Comparison of ENCODE assay signal across 9 mouse cellular contexts in the genomic region with DNA sequence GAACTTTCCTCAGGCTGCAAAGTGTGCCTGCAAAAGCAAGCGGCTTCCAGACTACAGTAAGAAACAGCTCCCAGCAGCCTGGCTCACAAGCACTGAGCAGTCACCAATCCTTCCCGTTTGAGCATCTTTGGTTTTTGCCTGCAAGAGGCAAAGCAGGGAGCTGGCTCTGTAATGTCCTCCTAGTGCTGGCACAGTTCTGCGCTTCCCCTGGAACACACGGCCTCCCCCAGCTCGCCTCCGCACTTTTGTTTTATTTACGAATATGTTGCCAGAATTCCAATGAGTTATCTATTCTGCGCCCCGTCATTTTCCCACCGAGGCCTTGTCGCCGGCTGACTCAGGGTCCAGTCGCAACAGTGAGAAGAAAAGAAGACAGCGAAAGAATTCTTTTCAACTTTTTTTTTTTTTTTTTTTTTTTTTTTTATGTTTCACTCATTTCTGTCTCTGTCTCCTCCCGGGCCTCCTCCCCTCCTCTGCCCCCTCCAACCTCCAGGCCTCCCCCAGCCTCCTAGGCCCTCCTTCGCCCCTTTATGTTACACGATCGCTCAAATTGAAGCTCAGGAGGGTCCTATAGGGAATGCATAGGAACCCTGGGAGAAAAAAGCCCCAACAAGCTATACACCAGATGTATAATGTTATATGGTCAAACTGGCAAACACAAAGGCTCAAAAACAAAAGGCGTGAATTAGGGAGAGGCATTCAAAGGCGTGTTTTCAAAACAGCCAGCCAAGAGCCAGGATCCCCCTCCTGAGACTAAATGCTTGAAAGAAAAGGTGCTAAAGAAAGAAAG. TPM values are rescaled to one million over a fixed set of nuclear protein-coding genes. Genes with fewer than 3 reads are reported as not detected.
DNase-seq lines count a peak whose midpoint lies in the region; ATAC-seq and TF ChIP-seq lines count a peak whose summit lies in the region.
"Had no signal": no experiment of that assay in that cellular context is flagged by ENCODE, and none has a peak within 500 bp of the region (broad histone marks: within the 10 kb centered on the region; RNA-seq: fewer than 3 reads in every experiment).

No protein-coding gene starts in this region.

- TF ChIP-seq POLR2A in kidney, adult 2 months (IDR thresholded peaks at IDR 0.05; ENCODE audit: low read depth, low read length), result no peak

- WGBS in kidney, adult 2 months, result 67% methylated on average over 20 of the region's 20 CpGs
- WGBS in forebrain, embryonic 15.5 days, result 6% methylated on average over 20 of the region's 20 CpGs
- 7% methylated on average over 20 of the region's 20 CpGs for WGBS in hindbrain, embryonic 13.5 days
- WGBS in midbrain, embryonic 10.5 days, result 5% methylated on average over 20 of the region's 20 CpGs

- H3K27ac ChIP-seq in kidney, adult 2 months (ENCODE audit: insufficient read depth, low read depth, low read length), result peak overlapping the region; percentile 48
- peak overlapping the region; percentile 63 for H3K27ac ChIP-seq in forebrain, embryonic 15.5 days (replicated peaks)
- H3K27ac ChIP-seq in hindbrain, embryonic 13.5 days, result peak overlapping the region; percentile 80
- H3K27ac ChIP-seq in midbrain, embryonic 10.5 days (replicated peaks), result peak overlapping the region; percentile 89

- H3K4me2 ChIP-seq in forebrain, embryonic 15.5 days (replicated peaks), result peak overlapping the region; percentile 22
- H3K4me2 ChIP-seq in hindbrain, embryonic 13.5 days, result peak overlapping the region; percentile 38

- TF ChIP-seq CTCF in kidney, adult 2 months (conservative IDR thresholded peaks at IDR 0.05; ENCODE audit: insufficient read depth, insufficient read length, low read depth, low read length), result no peak

- no peaks in the 10 kb centered on the region for H3K27me3 ChIP-seq in kidney, adult 2 months (replicated peaks; ENCODE audit: control insufficient read depth, insufficient read depth, low read length)
- H3K27me3 ChIP-seq in forebrain, embryonic 15.5 days, result peaks cover 57% of the 10 kb centered on the region
- 0 out of 2 replicates have a peak, but pooled peaks cover 3% of the 10 kb centered on the region for H3K27me3 ChIP-seq in hindbrain, embryonic 13.5 days
- H3K27me3 ChIP-seq in midbrain, embryonic 10.5 days (ENCODE audit: low read depth, poor library complexity, severe bottlenecking), result peaks cover 70% of the 10 kb centered on the region

- DNase-seq in kidney, adult 2 months, result peak; percentile 54
- no peak for DNase-seq in kidney, adult 18-20 months
- DNase-seq in left cerebral cortex, adult 8-10 months (ENCODE audit: low spot score in 2 of 2), result peak; percentile 3 to 21
- peak; percentile 71 for DNase-seq in midbrain, embryonic 10.5 days (ENCODE audit: low spot score)
- DNase-seq in telencephalon, adult 2 months (ENCODE audit: low read depth, low spot score), result peak; percentile 18
- DNase-seq in cerebellum, adult 11-12 months, result no peak

- no peaks in the 10 kb centered on the region for H3K36me3 ChIP-seq in kidney, adult 2 months (ENCODE audit: control insufficient read depth, insufficient read depth, low read length)
- no peaks in the 10 kb centered on the region for H3K36me3 ChIP-seq in forebrain, embryonic 15.5 days
- no peaks in the 10 kb centered on the region for H3K36me3 ChIP-seq in hindbrain, embryonic 13.5 days
- H3K36me3 ChIP-seq in midbrain, embryonic 10.5 days, result no peaks in the 10 kb centered on the region

- no peaks in the 10 kb centered on the region for H3K9me3 ChIP-seq in forebrain, embryonic 15.5 days
- no peaks in the 10 kb centered on the region for H3K9me3 ChIP-seq in hindbrain, embryonic 13.5 days
- no peaks in the 10 kb centered on the region for H3K9me3 ChIP-seq in midbrain, embryonic 10.5 days (replicated peaks)

- peak; percentile 81 for ATAC-seq in forebrain, embryonic 15.5 days (replicated peaks)
- ATAC-seq in hindbrain, embryonic 13.5 days (ENCODE audit: low FRiP score), result peak; percentile 84

- H3K9ac ChIP-seq in forebrain, embryonic 15.5 days (replicated peaks), result no peak overlapping the region
- peak overlapping the region; percentile 53; the same call in 1 of the 2 replicates for H3K9ac ChIP-seq in hindbrain, embryonic 13.5 days

- H3K4me1 ChIP-seq in kidney, adult 2 months (ENCODE audit: control insufficient read depth, insufficient read depth, low read length), result no peaks in the 10 kb centered on the region; the same call in 1 of the 2 replicates
- H3K4me1 ChIP-seq in forebrain, embryonic 15.5 days, result peaks cover 34% of the 10 kb centered on the region
- H3K4me1 ChIP-seq in hindbrain, embryonic 13.5 days (replicated peaks), result peaks cover 50% of the 10 kb centered on the region
- H3K4me1 ChIP-seq in midbrain, embryonic 10.5 days, result peaks cover 79% of the 10 kb centered on the region

- no peak overlapping the region for H3K4me3 ChIP-seq in kidney, adult 2 months (ENCODE audit: insufficient read depth, low read depth, low read length)
- peak overlapping the region; percentile 14; the same call in 1 of the 2 replicates for H3K4me3 ChIP-seq in forebrain, embryonic 15.5 days
- H3K4me3 ChIP-seq in hindbrain, embryonic 13.5 days, result no peak overlapping the region
- H3K4me3 ChIP-seq in midbrain, embryonic 10.5 days, result peak overlapping the region; percentile 44

RNA-seq across cellular contexts. Expression of a gene that starts 32.3 kb away (rescaled TPM):
- not detected in 2 replicates for polyA plus RNA-seq in kidney, adult 2 months (2012; rRNA removed)
- not detected in 2 replicates for polyA plus RNA-seq in forebrain, embryonic 15.5 days (2015; fragmentation: Nextera tagmentation; extraction: Ambion mirVana)
- polyA plus RNA-seq in hindbrain, embryonic 13.5 days (2015; fragmentation: Nextera tagmentation; extraction: Ambion mirVana), result not detected in 2 replicates
- not detected for total RNA-seq in left cerebral cortex, adult 8-10 months (2022)
- not detected in 2 replicates for polyA plus RNA-seq in midbrain, embryonic 10.5 days (2016; fragmentation: Nextera tagmentation; extraction: Ambion mirVana)
- total RNA-seq: neutrophil, adult 5-6 weeks had no signal

Comparison
In these comparisons a context has a peak if more than half of its experiments do, and no peak if none do; other contexts are left out.
1. DNase-seq: peak in kidney, adult 2 months (single experiment), left cerebral cortex, adult 8-10 months (2 of 2), midbrain, embryonic 10.5 days (single experiment) and telencephalon, adult 2 months (single experiment); none in kidney, adult 18-20 months (single experiment) and cerebellum, adult 11-12 months (single experiment).
2. H3K4me3 ChIP-seq: peak in forebrain, embryonic 15.5 days (single experiment) and midbrain, embryonic 10.5 days (single experiment); none in kidney, adult 2 months (single experiment) and hindbrain, embryonic 13.5 days (single experiment).
3. Peak in every context shown above with its lines, with median percentiles within 50 percentile points of each other: H3K27ac ChIP-seq.